Mouse (Mus musculus): ENCODE measurements around the gene Flnb. TPM values are rescaled to one million over a fixed set of nuclear protein-coding genes. Genes with fewer than 3 reads are reported as not detected.
A peak's percentile ranks its signal among the peaks of the same experiment; 100 is the strongest.

The Flnb gene
- total RNA-seq, 4 experiments from 2014 or later: 27.6 to 79.3 (median 41.4) TPM

- no peak for DNase-seq (ENCODE audit: low spot score in 2 of 2)
Observed at GRCm38 (mm10) chr14:7862226-7862625, 44.5 kb downstream of the Flnb start.

- DNase-seq (ENCODE audit: low spot score in 2 of 2): no peak
Observed at GRCm38 (mm10) chr14:7863199-7863598, 45.4 kb downstream of the Flnb start.

- DNase-seq (ENCODE audit: low spot score in 2 of 2): no peak
Observed at GRCm38 (mm10) chr14:7863871-7864505, 46.2 kb downstream of the Flnb start.

- no peak for DNase-seq (ENCODE audit: low spot score in 2 of 2)
Observed at GRCm38 (mm10) chr14:7864506-7864899, 46.7 kb downstream of the Flnb start.

- DNase-seq (ENCODE audit: low spot score in 2 of 2): no peak
Observed at GRCm38 (mm10) chr14:7867224-7867623, 49.5 kb downstream of the Flnb start.

- DNase-seq (ENCODE audit: low spot score in 2 of 2): no peak
Observed at GRCm38 (mm10) chr14:7867841-7868240, 50.1 kb downstream of the Flnb start.

- DNase-seq (ENCODE audit: low spot score in 2 of 2): no peak
Observed at GRCm38 (mm10) chr14:7869796-7870195, 52.0 kb downstream of the Flnb start.

GRCm38 (mm10) chr14:7873552-7873951 is 55.8 kb downstream of the Flnb start:
- DNase-seq (ENCODE audit: low spot score in 2 of 2): no peak

GRCm38 (mm10) chr14:7874495-7874894 is 56.7 kb downstream of the Flnb start:
- DNase-seq (ENCODE audit: low spot score in 2 of 2): no peak

GRCm38 (mm10) chr14:7877957-7878356 is 60.2 kb downstream of the Flnb start:
- DNase-seq (ENCODE audit: low spot score in 2 of 2): no peak

GRCm38 (mm10) chr14:7880389-7880788 is 62.6 kb downstream of the Flnb start:
- no peak for DNase-seq (ENCODE audit: low spot score in 2 of 2)

- DNase-seq (ENCODE audit: low spot score in 2 of 2): no peak
Observed at GRCm38 (mm10) chr14:7881533-7881932, 63.8 kb downstream of the Flnb start.

- DNase-seq (ENCODE audit: low spot score in 2 of 2): no peak
Observed at GRCm38 (mm10) chr14:7882050-7882449, 64.3 kb downstream of the Flnb start.

GRCm38 (mm10) chr14:7884158-7884557 is 66.4 kb downstream of the Flnb start:
- no peak for DNase-seq (ENCODE audit: low spot score in 2 of 2)

GRCm38 (mm10) chr14:7884841-7885240 is 67.1 kb downstream of the Flnb start:
- no peak for DNase-seq (ENCODE audit: low spot score in 2 of 2)

GRCm38 (mm10) chr14:7885540-7885939 is 67.8 kb downstream of the Flnb start:
- DNase-seq (ENCODE audit: low spot score in 2 of 2): no peak

- DNase-seq (ENCODE audit: low spot score in 2 of 2): no peak
Observed at GRCm38 (mm10) chr14:7886008-7886407, 68.3 kb downstream of the Flnb start.

- no peak for DNase-seq (ENCODE audit: low spot score in 2 of 2)
Observed at GRCm38 (mm10) chr14:7887171-7887570, 69.4 kb downstream of the Flnb start.

- DNase-seq (ENCODE audit: low spot score in 2 of 2): no peak
Observed at GRCm38 (mm10) chr14:7888294-7888693, 70.5 kb downstream of the Flnb start.

- DNase-seq (ENCODE audit: low spot score in 2 of 2): peak; percentile 36 to 75
Observed at GRCm38 (mm10) chr14:7888811-7889651, 71.3 kb downstream of the Flnb start.

- no peak for DNase-seq (ENCODE audit: low spot score in 2 of 2)
Observed at GRCm38 (mm10) chr14:7889834-7890233, 72.1 kb downstream of the Flnb start.

- no peak for DNase-seq (ENCODE audit: low spot score in 2 of 2)
Observed at GRCm38 (mm10) chr14:7891401-7891800, 73.6 kb downstream of the Flnb start.

GRCm38 (mm10) chr14:7896126-7896525 is 78.4 kb downstream of the Flnb start:
- DNase-seq (ENCODE audit: low spot score in 2 of 2): no peak

Data from left cerebral cortex, adult 8-10 months (tissue).